Mouse (Mus musculus) left cerebral cortex, adult 9 months (tissue): ENCODE results near the gene Gm5415.
A peak's percentile ranks its signal among the peaks of the same experiment; 100 is the strongest.
"Not testable (repeated sequence)": the region's sequence is repeated elsewhere in the genome, so short reads cannot be mapped to it uniquely, and the experiment has no call there.

Experiments
- DNase-seq, 2 experiments: peaks; one replicate each; pipeline ENCODE4 v3.0.0; 2022; ENCODE audit warnings: low spot score in 2 of 2

Gene Gm5415

GRCm38 (mm10) chr1:32547194-32547593, at the start of gene Gm5415:
TSS of gene Gm5415 (minus strand) at chr1:32547294.
- not testable (repeated sequence) for DNase-seq

- DNase-seq: no peak
Measured at GRCm38 (mm10) chr1:32568901-32569300, 21.8 kb upstream of the Gm5415 start.

- DNase-seq: peak in 1 of 2 experiments; percentile 36
Measured at GRCm38 (mm10) chr1:32553925-32554324, 6.8 kb upstream of the Gm5415 start.

GRCm38 (mm10) chr1:32553459-32553858, 6.4 kb upstream of the Gm5415 start:
- DNase-seq: no peak

GRCm38 (mm10) chr1:32503381-32503780, 43.7 kb downstream of the Gm5415 start:
- DNase-seq: peak; percentile 36 to 60
